Mouse (Mus musculus): ENCODE results near the gene Pif1.

DNA sequence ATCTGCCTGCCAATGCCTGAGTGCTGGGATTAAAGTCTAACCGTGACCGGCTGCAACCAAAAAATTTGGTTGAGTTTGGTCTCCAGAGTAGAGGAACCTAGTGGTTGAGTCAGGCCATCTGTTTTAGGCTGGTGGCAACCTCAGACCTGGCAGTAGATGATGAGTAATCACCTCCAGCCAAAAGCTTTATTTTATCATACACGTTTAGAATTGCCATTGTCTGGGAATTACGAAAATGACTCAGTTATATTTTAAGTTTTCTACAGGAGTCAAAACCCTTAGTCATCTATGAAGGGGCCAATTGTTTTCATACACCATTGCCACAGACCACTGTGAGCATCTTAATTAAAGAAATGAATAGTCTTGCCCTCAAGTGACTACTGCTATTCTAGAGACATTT lies 50.0 kb downstream of the Pif1 start:
- TF ChIP-seq CTCF (IDR thresholded peaks at IDR 0.05; ENCODE audit: low read depth), result no peak
- TF ChIP-seq EP300 (IDR thresholded peaks at IDR 0.05; ENCODE audit: low read depth), result no peak
